ENCODE assay signal across 24 mouse cellular contexts in the genomic region with DNA sequence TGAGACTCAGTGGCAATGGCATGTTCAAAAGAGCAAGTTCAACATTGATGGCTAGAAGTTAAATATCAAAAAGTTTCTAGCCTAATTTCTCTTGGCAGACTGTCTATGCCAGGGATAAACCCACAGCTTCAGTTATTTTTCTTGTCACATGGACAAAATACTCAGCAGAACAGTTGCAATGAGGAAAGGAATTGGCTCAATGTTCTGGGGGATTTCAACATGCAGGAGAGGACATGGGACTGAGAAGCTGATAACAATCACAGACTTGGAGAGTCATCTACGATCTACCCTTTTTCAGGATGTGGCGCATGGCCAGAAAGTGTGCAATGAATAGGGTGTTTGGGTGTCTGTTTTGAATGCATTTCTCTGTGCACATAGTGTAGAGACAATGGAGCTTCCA.
A peak's percentile ranks its signal among the peaks of the same experiment; 100 is the strongest.
DNase-seq lines count a peak whose midpoint lies in the region; ATAC-seq and TF ChIP-seq lines count a peak whose summit lies in the region.
"Had no signal": no experiment of that assay in that cellular context is flagged by ENCODE, and none has a peak within 500 bp of the region (broad histone marks: within the 10 kb centered on the region; RNA-seq: fewer than 3 reads in every experiment).

No protein-coding gene starts in this region.

- no peak overlapping the region for H3K27ac ChIP-seq in liver, adult 2 months (replicated peaks; ENCODE audit: insufficient read depth, low read depth, low read length)
- H3K27ac ChIP-seq in liver, postnatal 0 days (ENCODE audit: low read depth) = no peak overlapping the region
- 0 out of 2 replicates have a peak overlapping the region, but pooled peaks have one; percentile 38 for H3K27ac ChIP-seq in midbrain, embryonic 10.5 days (replicated peaks)
- no peak overlapping the region for H3K27ac ChIP-seq in midbrain, embryonic 15.5 days
- H3K27ac ChIP-seq: forebrain, embryonic 12.5 days; forebrain, embryonic 15.5 days; heart, adult 2 months; heart, embryonic 10.5 days; heart, embryonic 13.5 days; hindbrain, embryonic 13.5 days; intestine, embryonic 15.5 days had no signal

- H3K79me2 ChIP-seq in liver, adult 2 months (ENCODE audit: control insufficient read depth, insufficient read depth, low read length) = no peaks in the 10 kb centered on the region

- no peak overlapping the region for H3K4me2 ChIP-seq in liver, postnatal 0 days (ENCODE audit: low read depth, low read length)
- H3K4me2 ChIP-seq in midbrain, embryonic 15.5 days = no peak overlapping the region
- H3K4me2 ChIP-seq: forebrain, embryonic 12.5 days; forebrain, embryonic 15.5 days; heart, embryonic 13.5 days; hindbrain, embryonic 13.5 days; intestine, embryonic 15.5 days had no signal

- no peak overlapping the region for H3K9ac ChIP-seq in liver, adult 2 months (ENCODE audit: low read depth, low read length)
- H3K9ac ChIP-seq in liver, postnatal 0 days (replicated peaks) = no peak overlapping the region
- H3K9ac ChIP-seq in midbrain, embryonic 15.5 days = no peak overlapping the region
- H3K9ac ChIP-seq: forebrain, embryonic 12.5 days; forebrain, embryonic 15.5 days; heart, embryonic 13.5 days; hindbrain, embryonic 13.5 days; intestine, embryonic 15.5 days had no signal

- H3K4me3 ChIP-seq in liver, adult 2 months (ENCODE audit: insufficient read depth, low read depth, low read length) = no peak overlapping the region
- H3K4me3 ChIP-seq in liver, postnatal 0 days (ENCODE audit: low read depth, low read length) = no peak overlapping the region
- H3K4me3 ChIP-seq in midbrain, embryonic 10.5 days = no peak overlapping the region
- H3K4me3 ChIP-seq in midbrain, embryonic 15.5 days = no peak overlapping the region
- H3K4me3 ChIP-seq: forebrain, embryonic 12.5 days; forebrain, embryonic 15.5 days; heart, adult 2 months; heart, embryonic 10.5 days; heart, embryonic 13.5 days; hindbrain, embryonic 13.5 days; intestine, embryonic 15.5 days had no signal

- H3K36me3 ChIP-seq in liver, adult 2 months (ENCODE audit: control insufficient read depth, insufficient read depth, low read length) = no peaks in the 10 kb centered on the region
- no peaks in the 10 kb centered on the region for H3K36me3 ChIP-seq in liver, postnatal 0 days (replicated peaks; ENCODE audit: insufficient read depth, low read length)
- no peaks in the 10 kb centered on the region for H3K36me3 ChIP-seq in midbrain, embryonic 10.5 days
- no peaks in the 10 kb centered on the region for H3K36me3 ChIP-seq in midbrain, embryonic 15.5 days (replicated peaks)
- H3K36me3 ChIP-seq: forebrain, embryonic 12.5 days; forebrain, embryonic 15.5 days; heart, embryonic 10.5 days; heart, embryonic 13.5 days; hindbrain, embryonic 13.5 days; intestine, embryonic 15.5 days had no signal

- no peak for TF ChIP-seq CTCF in liver, adult 2 months (IDR thresholded peaks at IDR 0.05; ENCODE audit: low read depth, low read length)
- TF ChIP-seq CTCF in liver, postnatal 0 days (IDR thresholded peaks at IDR 0.05; ENCODE audit: low read depth) = no peak

- TF ChIP-seq EP300 in liver, postnatal 0 days (IDR thresholded peaks at IDR 0.05; ENCODE audit: low read depth) = no peak

- ATAC-seq in liver, postnatal 0 days = no peak
- ATAC-seq in midbrain, embryonic 15.5 days (replicated peaks) = no peak
- ATAC-seq: activated CD4-positive, CD25-positive, alpha-beta regulatory T cell, adult 4 months; forebrain, embryonic 15.5 days; hindbrain, embryonic 16.5 days had no signal

- DNase-seq in liver, adult 2 months (ENCODE audit: extremely low read depth, low read depth, low spot score) = peak; percentile 1
- no peak for DNase-seq in liver, postnatal 0 days
- no peak for DNase-seq in midbrain, embryonic 10.5 days (ENCODE audit: low spot score)
- DNase-seq in fibroblast of lung, adult 2 months (ENCODE audit: low read depth) = peak; percentile 9
- DNase-seq in B cell, adult 2 months = no peak
- DNase-seq in retina, embryonic 14.5 days (ENCODE audit: low spot score) = no peak
- DNase-seq: adrenal gland, postnatal 10 days; adrenal gland, postnatal 36 days; cerebellum, adult 18-20 months; cerebellum, adult 9-10 months; cerebellum, postnatal 14 days; gastrocnemius, postnatal 25 days; heart, adult 2 months; heart, postnatal 14 days; heart, postnatal 4 days had no signal

- H3K4me1 ChIP-seq in liver, adult 2 months (ENCODE audit: control insufficient read depth, insufficient read depth, low read length) = no peaks in the 10 kb centered on the region
- no peaks in the 10 kb centered on the region for H3K4me1 ChIP-seq in liver, postnatal 0 days (ENCODE audit: insufficient read depth)
- H3K4me1 ChIP-seq in midbrain, embryonic 10.5 days = peaks cover 26% of the 10 kb centered on the region
- H3K4me1 ChIP-seq in midbrain, embryonic 15.5 days = peaks cover 8% of the 10 kb centered on the region
- H3K4me1 ChIP-seq: heart, embryonic 10.5 days; heart, embryonic 13.5 days; intestine, embryonic 15.5 days had no signal

- H3K27me3 ChIP-seq in liver, adult 2 months (ENCODE audit: control insufficient read depth, insufficient read depth, low read length) = no peaks in the 10 kb centered on the region
- no peaks in the 10 kb centered on the region for H3K27me3 ChIP-seq in liver, postnatal 0 days (ENCODE audit: insufficient read depth, low read length)
- H3K27me3 ChIP-seq in midbrain, embryonic 10.5 days (ENCODE audit: low read depth, poor library complexity, severe bottlenecking) = no peaks in the 10 kb centered on the region
- H3K27me3 ChIP-seq in midbrain, embryonic 15.5 days (replicated peaks) = no peaks in the 10 kb centered on the region
- H3K27me3 ChIP-seq: forebrain, embryonic 12.5 days; forebrain, embryonic 15.5 days; hindbrain, embryonic 13.5 days; intestine, embryonic 15.5 days had no signal

- H3K9me3 ChIP-seq in liver, postnatal 0 days (ENCODE audit: low read length) = no peaks in the 10 kb centered on the region
- no peaks in the 10 kb centered on the region for H3K9me3 ChIP-seq in midbrain, embryonic 10.5 days (replicated peaks)
- H3K9me3 ChIP-seq in midbrain, embryonic 15.5 days = no peaks in the 10 kb centered on the region
- H3K9me3 ChIP-seq: forebrain, embryonic 12.5 days; forebrain, embryonic 15.5 days; heart, embryonic 10.5 days; heart, embryonic 13.5 days; hindbrain, embryonic 13.5 days; intestine, embryonic 15.5 days had no signal

- TF ChIP-seq POLR2A in liver, adult 2 months (IDR thresholded peaks at IDR 0.05; ENCODE audit: extremely low read depth, insufficient read depth, low read length) = no peak

- 66% methylated on average over 2 of the region's 2 CpGs for WGBS in liver, adult 2 months
- WGBS in liver, postnatal 0 days (ENCODE audit: insufficient replicate concordance) = 72% methylated on average over 2 of the region's 2 CpGs
- WGBS in midbrain, embryonic 10.5 days = 100% methylated on average over 2 of the region's 2 CpGs
- WGBS in midbrain, embryonic 15.5 days = 80% methylated on average over 2 of the region's 2 CpGs

Comparison
In these comparisons a context has a peak if more than half of its experiments do, and no peak if none do; other contexts are left out.
1. DNase-seq: peak in liver, adult 2 months (single experiment) and fibroblast of lung, adult 2 months (single experiment); none in liver, postnatal 0 days (single experiment), midbrain, embryonic 10.5 days (single experiment), B cell, adult 2 months (0 of 2) and retina, embryonic 14.5 days (single experiment).